Mouse (Mus musculus) B cell, adult 67 days (primary cell): ENCODE data around the gene Hpse2. TPM values are rescaled to one million over a fixed set of nuclear protein-coding genes. Genes with fewer than 3 reads are reported as not detected.

Source experiments
- total RNA-seq, 2 experiments: library from RNA; stranded (reverse); gene quantifications; 4 replicates each; pipeline ENCODE4 v1.2.4; 2023

Hpse2 gene
- not detected for total RNA-seq

GRCm38 (mm10) chr19:43388017-43388904 is at the start of gene Hpse2:
Gene Hpse2, minus strand, starts transcription at chr19:43388355.

GRCm38 (mm10) chr19:42779531-42780155 is 608.5 kb downstream of the Hpse2 start, which contains the start of gene Hps1:
Gene Hps1, minus strand, starts transcription at chr19:42779978.

GRCm38 (mm10) chr19:42752363-42752931 is 635.7 kb downstream of the Hpse2 start, which contains the start of gene Pyroxd2:
Gene Pyroxd2, minus strand, starts transcription at chr19:42752775.

Other genes with a start within 250 kb of the Hpse2 start
- not detected for gene Cnnm1, start 52.1 kb upstream of the Hpse2 start, total RNA-seq
- gene Got1, start 136.2 kb upstream of the Hpse2 start, total RNA-seq = 10 to 100 TPM; 46.7 to 50.1 TPM
- not detected for gene Nkx2-3, start 224.0 kb upstream of the Hpse2 start, total RNA-seq